Mouse (Mus musculus): ENCODE results near the gene Arfgap3. TPM values are rescaled to one million over a fixed set of nuclear protein-coding genes. Genes with fewer than 3 reads are reported as not detected.

The Arfgap3 gene
- polyA plus RNA-seq, 1 experiment from 2014 or later, result 60.8 TPM

DNA sequence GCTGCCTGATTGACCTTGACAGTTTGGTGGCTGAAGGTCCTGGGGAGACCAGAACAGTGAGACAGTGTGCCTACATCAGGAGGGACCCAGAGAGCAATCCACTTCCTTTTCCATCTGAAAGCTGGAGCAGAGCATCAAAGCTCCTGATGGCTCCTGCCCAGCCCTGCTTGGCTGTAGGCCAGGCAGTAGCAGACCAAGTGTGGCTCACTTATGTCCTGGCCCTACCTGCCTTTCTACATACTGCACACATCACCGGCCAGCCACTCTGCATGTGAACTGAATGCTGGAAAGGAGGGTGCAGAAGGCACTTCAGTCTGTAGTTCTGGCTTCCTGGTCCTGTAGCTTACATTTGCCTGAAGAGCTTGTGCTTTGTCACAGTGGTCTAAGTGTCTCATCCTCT lies 8.4 kb upstream of the Arfgap3 start:
- no peaks in the 10 kb centered on the region for H3K27me3 ChIP-seq (ENCODE audit: control insufficient read depth, insufficient read depth, low read length)
- no peak overlapping the region for H3K4me3 ChIP-seq (ENCODE audit: low read depth, low read length)
- no peak for ATAC-seq (ENCODE audit: insufficient number of reproducible peaks, insufficient read depth, low FRiP score, low read depth)
- H3K4me1 ChIP-seq (ENCODE audit: control insufficient read depth, insufficient read depth, low read length), result no peaks in the 10 kb centered on the region
- no peak overlapping the region for H3K27ac ChIP-seq (ENCODE audit: low read length)
- H3K9me3 ChIP-seq (ENCODE audit: control insufficient read depth, low read depth, low read length), result no peaks in the 10 kb centered on the region
- no peaks in the 10 kb centered on the region for H3K36me3 ChIP-seq (ENCODE audit: control insufficient read depth, insufficient read depth, low read length)
- no peak overlapping the region for H3K4me2 ChIP-seq (replicated peaks; ENCODE audit: low read depth, low read length)
- no peak overlapping the region for H3K9ac ChIP-seq (replicated peaks; ENCODE audit: low read depth, low read length)
- 92% methylated on average over 1 of the region's 1 CpGs for WGBS

DNA sequence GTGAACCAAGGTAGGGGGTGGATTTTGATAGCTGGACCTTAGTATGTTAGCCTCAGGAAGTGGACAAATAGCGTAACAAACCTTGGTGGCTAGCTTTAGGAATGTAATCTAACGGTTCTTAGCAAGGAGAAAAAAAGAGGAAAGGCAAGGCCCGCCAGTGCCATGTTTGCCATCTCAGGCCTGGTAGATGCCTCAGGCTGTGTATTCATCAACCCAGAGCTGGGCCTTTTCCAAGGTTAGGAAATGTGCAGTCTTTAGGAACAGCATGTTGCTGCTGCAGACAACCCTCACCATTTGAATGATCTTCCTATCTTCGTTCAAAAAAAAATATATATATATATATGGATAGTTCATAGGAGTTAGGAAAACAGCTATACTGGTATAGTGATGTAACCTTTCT lies 1.5 kb upstream of the Arfgap3 start:
- H3K4me2 ChIP-seq (replicated peaks; ENCODE audit: low read depth, low read length), result no peak overlapping the region
- ATAC-seq (ENCODE audit: insufficient number of reproducible peaks, insufficient read depth, low FRiP score, low read depth), result no peak
- H3K27me3 ChIP-seq (ENCODE audit: control insufficient read depth, insufficient read depth, low read length), result no peaks in the 10 kb centered on the region
- no peaks in the 10 kb centered on the region for H3K9me3 ChIP-seq (ENCODE audit: control insufficient read depth, low read depth, low read length)
- H3K4me3 ChIP-seq (ENCODE audit: low read depth, low read length), result no peak overlapping the region
- H3K4me1 ChIP-seq (ENCODE audit: control insufficient read depth, insufficient read depth, low read length), result peaks cover 10% of the 10 kb centered on the region
- H3K9ac ChIP-seq (replicated peaks; ENCODE audit: low read depth, low read length), result no peak overlapping the region
- H3K36me3 ChIP-seq (ENCODE audit: control insufficient read depth, insufficient read depth, low read length), result no peaks in the 10 kb centered on the region; the same call in 1 of the 2 replicates
- H3K27ac ChIP-seq (ENCODE audit: low read length), result peak overlapping the region; percentile 95
- 75% methylated on average over 4 of the region's 4 CpGs for WGBS

DNA sequence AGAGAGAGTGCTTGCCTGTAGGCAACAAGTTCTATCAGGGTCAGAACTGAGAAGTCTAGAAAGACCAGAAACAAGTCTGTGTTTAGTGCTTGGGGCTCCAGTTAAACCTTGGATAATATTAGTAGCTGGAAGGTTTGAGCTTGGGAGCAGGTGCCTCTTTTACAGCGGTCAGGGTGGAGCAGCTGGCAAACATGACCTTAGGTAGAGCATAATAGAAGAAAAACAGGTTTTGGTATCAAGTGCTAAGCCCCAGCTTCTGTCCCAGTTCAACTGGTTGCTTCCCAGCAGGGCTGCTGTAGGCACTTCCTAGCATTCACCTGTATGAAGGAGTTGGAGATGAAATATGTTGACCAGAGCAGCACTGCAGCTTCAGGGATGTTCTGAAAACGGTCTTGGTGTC lies 812 bp upstream of the Arfgap3 start:
- H3K27ac ChIP-seq (ENCODE audit: low read length), result peak overlapping the region; percentile 95
- no peaks in the 10 kb centered on the region for H3K27me3 ChIP-seq (ENCODE audit: control insufficient read depth, insufficient read depth, low read length)
- ATAC-seq (ENCODE audit: insufficient number of reproducible peaks, insufficient read depth, low FRiP score, low read depth), result peak; percentile 70
- 48% methylated on average over 2 of the region's 2 CpGs for WGBS
- H3K9ac ChIP-seq (replicated peaks; ENCODE audit: low read depth, low read length), result no peak overlapping the region
- no peaks in the 10 kb centered on the region for H3K9me3 ChIP-seq (ENCODE audit: control insufficient read depth, low read depth, low read length)
- peak overlapping the region; percentile 97 for H3K4me2 ChIP-seq (replicated peaks; ENCODE audit: low read depth, low read length)
- peaks cover 3% of the 10 kb centered on the region for H3K36me3 ChIP-seq (ENCODE audit: control insufficient read depth, insufficient read depth, low read length)
- H3K4me1 ChIP-seq (ENCODE audit: control insufficient read depth, insufficient read depth, low read length), result peaks cover 10% of the 10 kb centered on the region
- peak overlapping the region; percentile 90 for H3K4me3 ChIP-seq (ENCODE audit: low read depth, low read length)

DNA sequence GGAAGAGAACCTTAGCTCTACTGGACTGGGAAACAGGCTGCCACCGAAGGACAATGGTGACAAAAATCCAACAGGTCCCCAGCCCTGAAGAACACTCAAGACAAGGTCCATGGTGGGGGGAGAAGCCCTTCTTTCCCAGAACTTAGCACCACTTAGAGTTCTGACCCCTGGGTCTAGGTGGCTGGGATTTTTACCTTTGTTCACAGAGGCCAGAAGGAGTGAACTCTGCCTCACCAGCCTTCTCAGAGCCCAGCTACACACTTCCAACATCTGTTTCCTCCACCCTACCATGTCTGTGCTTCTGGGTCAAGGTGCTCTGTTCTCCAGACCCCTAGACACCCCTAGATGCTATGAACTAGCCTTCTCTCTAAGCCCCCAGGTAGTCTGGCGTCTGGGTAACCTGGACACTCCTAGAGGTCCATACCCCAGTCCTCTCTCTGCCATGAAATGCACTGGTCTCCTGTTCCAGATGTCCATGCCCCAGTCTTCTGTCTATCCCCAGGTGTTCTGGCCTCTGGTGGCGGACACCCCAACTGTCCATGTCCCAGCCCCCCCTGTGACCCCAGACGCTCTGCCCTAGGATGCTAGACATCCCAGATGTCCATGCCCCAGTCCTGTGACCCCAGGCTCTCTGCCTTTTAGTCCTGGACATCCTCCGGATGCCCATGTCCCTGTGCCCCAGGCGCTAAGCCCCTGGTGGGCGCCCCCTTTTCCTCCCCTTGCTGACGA lies 658 bp downstream of the Arfgap3 start:
- H3K4me3 ChIP-seq (ENCODE audit: low read depth, low read length), result peak overlapping the region; percentile 90
- H3K36me3 ChIP-seq (ENCODE audit: control insufficient read depth, insufficient read depth, low read length), result peaks cover 3% of the 10 kb centered on the region
- peak overlapping the region; percentile 97 for H3K4me2 ChIP-seq (replicated peaks; ENCODE audit: low read depth, low read length)
- H3K4me1 ChIP-seq (ENCODE audit: control insufficient read depth, insufficient read depth, low read length), result peaks cover 10% of the 10 kb centered on the region
- H3K9ac ChIP-seq (replicated peaks; ENCODE audit: low read depth, low read length), result peak overlapping the region; percentile 80
- no peaks in the 10 kb centered on the region for H3K9me3 ChIP-seq (ENCODE audit: control insufficient read depth, low read depth, low read length)
- 13% methylated on average over 8 of the region's 8 CpGs for WGBS
- H3K27ac ChIP-seq (ENCODE audit: low read length), result 0 out of 2 replicates have a peak overlapping the region, but pooled peaks have one; percentile 27
- ATAC-seq (ENCODE audit: insufficient number of reproducible peaks, insufficient read depth, low FRiP score, low read depth), result peak; percentile 19; the same call in 1 of the 2 replicates
- H3K27me3 ChIP-seq (ENCODE audit: control insufficient read depth, insufficient read depth, low read length), result no peaks in the 10 kb centered on the region

DNA sequence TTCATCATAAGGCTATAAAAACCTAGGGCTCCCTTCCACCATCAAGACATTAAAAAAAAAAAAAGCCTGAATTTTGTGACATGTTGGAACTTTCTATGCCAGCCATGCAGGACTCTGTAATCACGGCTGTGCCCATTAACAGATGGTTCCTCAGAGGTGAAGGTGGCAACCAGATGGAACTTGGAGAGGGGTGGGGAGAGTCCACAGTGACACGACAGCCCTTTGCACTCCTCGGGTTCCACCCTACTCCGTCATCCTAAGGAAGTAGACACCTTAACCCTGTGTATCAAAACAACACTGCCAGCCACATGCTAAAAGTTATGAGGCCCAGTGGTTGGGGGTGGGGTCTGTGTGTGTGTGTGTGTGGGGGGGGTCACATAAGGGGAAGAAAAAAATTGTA lies 1.3 kb downstream of the Arfgap3 start:
- Histone ChIP-seq H3K4me1 (ENCODE audit: control insufficient read depth, insufficient read depth, low read length) (peaks cover 10% of the 10 kb centered on the region), H3K9ac (replicated peaks; ENCODE audit: low read depth, low read length) (peak overlapping the region; percentile 80; the same call in 1 of the 2 replicates), H3K9me3 (ENCODE audit: control insufficient read depth, low read depth, low read length) (no peaks in the 10 kb centered on the region), H3K27ac (ENCODE audit: low read length) (no peak overlapping the region), H3K27me3 (ENCODE audit: control insufficient read depth, insufficient read depth, low read length) (no peaks in the 10 kb centered on the region), H3K4me3 (ENCODE audit: low read depth, low read length) (peak overlapping the region; percentile 90; the same call in 1 of the 2 replicates), H3K36me3 (ENCODE audit: control insufficient read depth, insufficient read depth, low read length) (peaks cover 3% of the 10 kb centered on the region), H3K4me2 (replicated peaks; ENCODE audit: low read depth, low read length) (peak overlapping the region; percentile 97)
- ATAC-seq (ENCODE audit: insufficient number of reproducible peaks, insufficient read depth, low FRiP score, low read depth), result no peak
- 64% methylated on average over 4 of the region's 4 CpGs for WGBS

DNA sequence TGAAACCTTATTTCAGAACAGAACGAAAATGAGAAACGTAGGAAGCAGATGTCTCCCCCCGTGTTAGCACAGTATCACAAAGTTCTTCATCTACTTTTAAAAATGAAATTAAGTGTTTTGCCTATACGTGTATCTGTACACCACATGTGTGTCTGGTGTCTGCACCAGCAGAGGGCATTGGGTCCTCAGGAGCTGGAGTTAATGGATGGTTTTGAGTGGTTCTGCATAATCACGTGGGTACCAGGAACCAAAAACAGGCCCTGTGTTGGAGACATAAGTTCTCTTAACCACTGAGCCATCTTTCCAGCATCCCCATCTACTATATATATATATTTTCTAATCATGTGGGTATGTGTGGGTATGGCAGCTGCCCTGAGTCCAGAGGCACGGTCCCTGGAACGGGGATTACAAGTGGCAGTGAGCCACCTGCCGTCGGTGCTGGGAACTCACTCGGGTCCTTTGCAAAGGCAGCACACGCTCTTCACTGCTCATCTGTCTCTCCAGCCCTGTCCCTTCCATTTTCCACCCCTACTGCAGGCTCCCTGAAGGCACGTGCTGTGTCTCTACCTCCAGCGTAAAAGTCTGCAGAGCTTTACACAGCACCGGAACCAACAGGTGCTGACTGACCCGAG lies 4.0 kb downstream of the Arfgap3 start:
- H3K4me3 ChIP-seq (ENCODE audit: low read depth, low read length), result no peak overlapping the region
- no peak for ATAC-seq (ENCODE audit: insufficient number of reproducible peaks, insufficient read depth, low FRiP score, low read depth)
- H3K27ac ChIP-seq (ENCODE audit: low read length), result no peak overlapping the region
- H3K4me2 ChIP-seq (replicated peaks; ENCODE audit: low read depth, low read length), result no peak overlapping the region
- H3K27me3 ChIP-seq (ENCODE audit: control insufficient read depth, insufficient read depth, low read length), result no peaks in the 10 kb centered on the region
- no peak overlapping the region for H3K9ac ChIP-seq (replicated peaks; ENCODE audit: low read depth, low read length)
- no peaks in the 10 kb centered on the region for H3K9me3 ChIP-seq (ENCODE audit: control insufficient read depth, low read depth, low read length)
- peaks cover 10% of the 10 kb centered on the region for H3K4me1 ChIP-seq (ENCODE audit: control insufficient read depth, insufficient read depth, low read length)
- WGBS, result 91% methylated on average over 15 of the region's 15 CpGs
- peaks cover 13% of the 10 kb centered on the region for H3K36me3 ChIP-seq (ENCODE audit: control insufficient read depth, insufficient read depth, low read length)

DNA sequence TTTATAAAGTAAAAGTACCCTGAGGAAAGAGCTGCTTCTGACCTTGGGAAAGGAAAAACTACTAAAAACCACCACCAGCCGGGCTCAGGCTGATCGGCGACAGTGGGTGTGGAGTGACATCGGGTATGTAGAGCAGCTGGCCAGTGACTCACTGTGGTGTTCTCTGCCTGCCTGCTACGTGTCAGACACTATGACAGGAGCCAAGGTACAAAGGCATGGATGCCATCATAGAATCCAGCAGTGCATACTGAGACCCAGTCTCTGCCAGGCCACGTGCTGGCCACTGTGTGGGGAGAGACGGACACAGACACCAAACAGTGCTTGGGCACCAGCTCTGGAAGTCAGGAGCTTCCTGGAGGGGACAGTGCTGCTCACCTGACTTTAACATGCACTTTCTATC lies 5.1 kb downstream of the Arfgap3 start:
- Histone ChIP-seq H3K27me3 (ENCODE audit: control insufficient read depth, insufficient read depth, low read length) (no peaks in the 10 kb centered on the region), H3K27ac (ENCODE audit: low read length) (peak overlapping the region; percentile 45; the same call in 1 of the 2 replicates), H3K4me3 (ENCODE audit: low read depth, low read length) (no peak overlapping the region), H3K9me3 (ENCODE audit: control insufficient read depth, low read depth, low read length) (no peaks in the 10 kb centered on the region), H3K36me3 (ENCODE audit: control insufficient read depth, insufficient read depth, low read length) (peaks cover 17% of the 10 kb centered on the region), H3K9ac (replicated peaks; ENCODE audit: low read depth, low read length) (no peak overlapping the region), H3K4me2 (replicated peaks; ENCODE audit: low read depth, low read length) (no peak overlapping the region), H3K4me1 (ENCODE audit: control insufficient read depth, insufficient read depth, low read length) (peaks cover 10% of the 10 kb centered on the region)
- ATAC-seq (ENCODE audit: insufficient number of reproducible peaks, insufficient read depth, low FRiP score, low read depth), result no peak
- WGBS, result 67% methylated on average over 7 of the region's 7 CpGs

DNA sequence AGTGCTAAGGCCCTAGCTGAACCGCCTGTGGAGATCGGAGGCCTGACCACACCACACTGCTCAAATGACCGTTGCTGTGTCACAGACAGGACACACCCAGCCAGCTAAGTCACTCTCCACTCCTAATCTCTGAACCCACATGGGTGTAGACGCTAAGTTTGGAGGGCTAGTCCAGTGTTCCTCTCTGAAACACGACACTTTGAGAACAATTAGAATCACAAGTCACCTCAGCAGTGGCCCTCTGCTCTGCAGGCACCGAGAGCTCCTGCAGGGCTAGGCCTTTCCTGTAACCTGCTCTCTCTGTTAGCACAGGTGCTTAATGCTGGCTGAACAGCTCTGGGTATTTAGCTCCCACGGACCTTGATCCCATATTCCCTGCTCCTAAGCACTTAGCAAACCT lies 5.9 kb downstream of the Arfgap3 start:
- no peaks in the 10 kb centered on the region for H3K27me3 ChIP-seq (ENCODE audit: control insufficient read depth, insufficient read depth, low read length)
- H3K9me3 ChIP-seq (ENCODE audit: control insufficient read depth, low read depth, low read length), result no peaks in the 10 kb centered on the region
- no peak overlapping the region for H3K4me3 ChIP-seq (ENCODE audit: low read depth, low read length)
- peak overlapping the region; percentile 75 for H3K27ac ChIP-seq (ENCODE audit: low read length)
- H3K4me1 ChIP-seq (ENCODE audit: control insufficient read depth, insufficient read depth, low read length), result peaks cover 7% of the 10 kb centered on the region
- peaks cover 17% of the 10 kb centered on the region for H3K36me3 ChIP-seq (ENCODE audit: control insufficient read depth, insufficient read depth, low read length)
- 39% methylated on average over 7 of the region's 7 CpGs for WGBS
- no peak overlapping the region for H3K9ac ChIP-seq (replicated peaks; ENCODE audit: low read depth, low read length)
- ATAC-seq (ENCODE audit: insufficient number of reproducible peaks, insufficient read depth, low FRiP score, low read depth), result peak; percentile 74; the same call in 1 of the 2 replicates
- H3K4me2 ChIP-seq (replicated peaks; ENCODE audit: low read depth, low read length), result no peak overlapping the region
